Mouse (Mus musculus): ENCODE measurements around the gene Zzz3. TPM values are rescaled to one million over a fixed set of nuclear protein-coding genes. Genes with fewer than 3 reads are reported as not detected.
"Not testable (repeated sequence)": the region's sequence is repeated elsewhere in the genome, so short reads cannot be mapped to it uniquely, and the experiment has no call there.

Zzz3 gene
- polyA plus RNA-seq, 1 experiment from 2014 or later: 46.0 TPM

GRCm38 (mm10) chr3:152457308-152458035 lies 62.2 kb downstream of the Zzz3 start:
- Histone ChIP-seq H3K9ac (no peak overlapping the region), H3K4me1 (0 out of 2 replicates have a peak, but pooled peaks cover 3% of the 10 kb centered on the region), H3K9me3 (no peaks in the 10 kb centered on the region), H3K4me2 (replicated peaks) (no peak overlapping the region), H3K4me3 (no peak overlapping the region), H3K36me3 (peaks cover 56% of the 10 kb centered on the region), H3K27ac (no peak overlapping the region), H3K27me3 (replicated peaks) (no peaks in the 10 kb centered on the region)
- 96% methylated on average over 2 of the region's 2 CpGs for WGBS
- no peak for ATAC-seq (ENCODE audit: low FRiP score, low read depth)

- H3K36me3 ChIP-seq: peaks cover 55% of the 10 kb centered on the region
- H3K4me1 ChIP-seq; H3K4me2 ChIP-seq (replicated peaks); H3K9ac ChIP-seq; H3K27ac ChIP-seq; H3K27me3 ChIP-seq (replicated peaks); ATAC-seq (ENCODE audit: low FRiP score, low read depth); H3K9me3 ChIP-seq; H3K4me3 ChIP-seq: not testable (repeated sequence)
- 98% methylated on average over 4 of the region's 4 CpGs for WGBS
Observed at GRCm38 (mm10) chr3:152458875-152459274, 63.6 kb downstream of the Zzz3 start.

- Histone ChIP-seq H3K27ac (no peak overlapping the region), H3K9ac (no peak overlapping the region), H3K9me3 (no peaks in the 10 kb centered on the region), H3K4me1 (0 out of 2 replicates have a peak, but pooled peaks cover 3% of the 10 kb centered on the region), H3K27me3 (replicated peaks) (no peaks in the 10 kb centered on the region), H3K36me3 (peaks cover 43% of the 10 kb centered on the region), H3K4me2 (replicated peaks) (no peak overlapping the region), H3K4me3 (no peak overlapping the region)
- 61% methylated on average over 4 of the region's 4 CpGs for WGBS
- 0 out of 2 replicates have a peak, but pooled peaks have one; percentile 21 for ATAC-seq (ENCODE audit: low FRiP score, low read depth)
Observed at GRCm38 (mm10) chr3:152460802-152461201, 65.5 kb downstream of the Zzz3 start.

GRCm38 (mm10) chr3:152462038-152462547 lies 66.8 kb downstream of the Zzz3 start:
- Histone ChIP-seq H3K27ac (no peak overlapping the region), H3K9ac (no peak overlapping the region), H3K4me1 (0 out of 2 replicates have a peak, but pooled peaks cover 3% of the 10 kb centered on the region), H3K4me3 (no peak overlapping the region), H3K36me3 (peaks cover 30% of the 10 kb centered on the region), H3K27me3 (replicated peaks) (no peaks in the 10 kb centered on the region), H3K9me3 (no peaks in the 10 kb centered on the region), H3K4me2 (replicated peaks) (no peak overlapping the region)
- ATAC-seq (ENCODE audit: low FRiP score, low read depth): no peak
- WGBS: 94% methylated on average over 10 of the region's 10 CpGs

GRCm38 (mm10) chr3:152462900-152463299 lies 67.6 kb downstream of the Zzz3 start:
- Histone ChIP-seq H3K27me3 (replicated peaks) (no peaks in the 10 kb centered on the region), H3K36me3 (peaks cover 23% of the 10 kb centered on the region), H3K27ac (no peak overlapping the region), H3K9me3 (no peaks in the 10 kb centered on the region), H3K4me1 (0 out of 2 replicates have a peak, but pooled peaks cover 3% of the 10 kb centered on the region), H3K4me2 (replicated peaks) (no peak overlapping the region), H3K9ac (no peak overlapping the region), H3K4me3 (no peak overlapping the region)
- ATAC-seq (ENCODE audit: low FRiP score, low read depth): no peak
- WGBS: 97% methylated on average over 10 of the region's 10 CpGs

GRCm38 (mm10) chr3:152464462-152464861 lies 69.2 kb downstream of the Zzz3 start:
- no peak for ATAC-seq (ENCODE audit: low FRiP score, low read depth)
- Histone ChIP-seq H3K36me3 (peaks cover 14% of the 10 kb centered on the region), H3K4me2 (replicated peaks) (no peak overlapping the region), H3K27ac (no peak overlapping the region), H3K4me3 (no peak overlapping the region), H3K9me3 (no peaks in the 10 kb centered on the region), H3K4me1 (0 out of 2 replicates have a peak, but pooled peaks cover 3% of the 10 kb centered on the region), H3K9ac (no peak overlapping the region), H3K27me3 (replicated peaks) (no peaks in the 10 kb centered on the region)
- WGBS: 94% methylated on average over 3 of the region's 3 CpGs

GRCm38 (mm10) chr3:152465338-152465737 lies 70.1 kb downstream of the Zzz3 start:
- no peak overlapping the region for H3K4me3 ChIP-seq
- no peak overlapping the region for H3K4me2 ChIP-seq (replicated peaks)
- H3K4me1 ChIP-seq: 0 out of 2 replicates have a peak, but pooled peaks cover 3% of the 10 kb centered on the region
- H3K9ac ChIP-seq: no peak overlapping the region
- H3K27ac ChIP-seq: no peak overlapping the region
- H3K36me3 ChIP-seq: peaks cover 14% of the 10 kb centered on the region
- H3K9me3 ChIP-seq: no peaks in the 10 kb centered on the region
- 81% methylated on average over 6 of the region's 6 CpGs for WGBS
- no peak for ATAC-seq (ENCODE audit: low FRiP score, low read depth)
- no peaks in the 10 kb centered on the region for H3K27me3 ChIP-seq (replicated peaks)

GRCm38 (mm10) chr3:152466849-152467248 lies 71.6 kb downstream of the Zzz3 start:
- H3K9ac ChIP-seq: no peak overlapping the region
- peaks cover 8% of the 10 kb centered on the region for H3K36me3 ChIP-seq
- no peaks in the 10 kb centered on the region for H3K9me3 ChIP-seq
- H3K4me2 ChIP-seq (replicated peaks): no peak overlapping the region
- no peak overlapping the region for H3K27ac ChIP-seq
- 95% methylated on average over 9 of the region's 9 CpGs for WGBS
- 0 out of 2 replicates have a peak, but pooled peaks have one; percentile 25 for ATAC-seq (ENCODE audit: low FRiP score, low read depth)
- H3K27me3 ChIP-seq (replicated peaks): no peaks in the 10 kb centered on the region
- H3K4me1 ChIP-seq: no peaks in the 10 kb centered on the region
- no peak overlapping the region for H3K4me3 ChIP-seq

- Histone ChIP-seq H3K27ac (no peak overlapping the region), H3K4me3 (no peak overlapping the region), H3K9me3 (no peaks in the 10 kb centered on the region), H3K9ac (no peak overlapping the region), H3K4me2 (replicated peaks) (no peak overlapping the region), H3K36me3 (peaks cover 5% of the 10 kb centered on the region; the same call in 1 of the 2 replicates), H3K27me3 (replicated peaks) (no peaks in the 10 kb centered on the region), H3K4me1 (no peaks in the 10 kb centered on the region)
- no peak for ATAC-seq (ENCODE audit: low FRiP score, low read depth)
- 83% methylated on average over 4 of the region's 4 CpGs for WGBS
Observed at GRCm38 (mm10) chr3:152467312-152467711, 72.0 kb downstream of the Zzz3 start.

- Histone ChIP-seq H3K27ac (no peak overlapping the region), H3K9me3 (no peaks in the 10 kb centered on the region), H3K4me3 (no peak overlapping the region), H3K9ac (no peak overlapping the region), H3K36me3 (peaks cover under 1% of the 10 kb centered on the region; the same call in 1 of the 2 replicates), H3K4me2 (replicated peaks) (no peak overlapping the region), H3K4me1 (no peaks in the 10 kb centered on the region), H3K27me3 (replicated peaks) (no peaks in the 10 kb centered on the region)
- 92% methylated on average over 8 of the region's 8 CpGs for WGBS
- ATAC-seq (ENCODE audit: low FRiP score, low read depth): no peak
Observed at GRCm38 (mm10) chr3:152468032-152468431, 72.8 kb downstream of the Zzz3 start.

GRCm38 (mm10) chr3:152468569-152469041 lies 73.3 kb downstream of the Zzz3 start:
- Histone ChIP-seq H3K36me3 (no peaks in the 10 kb centered on the region), H3K4me2 (replicated peaks) (no peak overlapping the region), H3K9ac (no peak overlapping the region), H3K4me3 (no peak overlapping the region), H3K4me1 (no peaks in the 10 kb centered on the region), H3K27me3 (replicated peaks) (no peaks in the 10 kb centered on the region), H3K9me3 (no peaks in the 10 kb centered on the region), H3K27ac (no peak overlapping the region)
- ATAC-seq (ENCODE audit: low FRiP score, low read depth): no peak
- WGBS: 86% methylated on average over 12 of the region's 12 CpGs

GRCm38 (mm10) chr3:152469423-152470200 lies 74.3 kb downstream of the Zzz3 start:
- no peak overlapping the region for H3K9ac ChIP-seq
- H3K27ac ChIP-seq: no peak overlapping the region
- no peaks in the 10 kb centered on the region for H3K9me3 ChIP-seq
- H3K4me1 ChIP-seq: no peaks in the 10 kb centered on the region
- H3K36me3 ChIP-seq: no peaks in the 10 kb centered on the region
- no peak for ATAC-seq (ENCODE audit: low FRiP score, low read depth)
- no peak overlapping the region for H3K4me3 ChIP-seq
- WGBS: 75% methylated on average over 18 of the region's 18 CpGs
- no peaks in the 10 kb centered on the region for H3K27me3 ChIP-seq (replicated peaks)
- H3K4me2 ChIP-seq (replicated peaks): no peak overlapping the region
